9 mouse cellular contexts compared by ENCODE assay signal in genomic region chr6:67375982-67376391, GRCm38 (mm10). TPM values are rescaled to one million over a fixed set of nuclear protein-coding genes. Genes with fewer than 3 reads are reported as not detected.
DNase-seq lines count a peak whose midpoint lies in the region; ATAC-seq and TF ChIP-seq lines count a peak whose summit lies in the region.
"Had no signal": no experiment of that assay in that cellular context is flagged by ENCODE, and none has a peak within 500 bp of the region (broad histone marks: within the 10 kb centered on the region; RNA-seq: fewer than 3 reads in every experiment).

Gene Il12rb2 (minus strand): TSS chr6:67376188.

- DNase-seq in gastrocnemius, adult 2 months: peak; percentile 28
- DNase-seq in gastrocnemius, adult 18-20 months (ENCODE audit: low spot score): no peak
- peak; percentile 32 for DNase-seq in T-cell, adult 2 months (ENCODE audit: low spot score)
- peak; percentile 15 for DNase-seq in lung, postnatal 14 days
- peak; percentile 37 for DNase-seq in retina, embryonic 14.5 days (ENCODE audit: low spot score)

- ATAC-seq in forebrain, embryonic 16.5 days: no peak
- ATAC-seq in hindbrain, embryonic 16.5 days: 0 out of 2 replicates have a peak, but pooled peaks have one; percentile 52
- ATAC-seq in cerebellum, adult (ENCODE audit: insufficient number of reproducible peaks, low FRiP score, low TSS enrichment): no peak
- ATAC-seq: Patski had no signal

- 2% methylated on average over 26 of the region's 26 CpGs for WGBS in forebrain, embryonic 16.5 days
- WGBS in hindbrain, embryonic 16.5 days: 3% methylated on average over 26 of the region's 26 CpGs

- peaks cover 6% of the 10 kb centered on the region for H3K4me1 ChIP-seq in forebrain, embryonic 16.5 days (replicated peaks; ENCODE audit: control insufficient read depth, insufficient read depth, low read length)
- H3K4me1 ChIP-seq in hindbrain, embryonic 16.5 days (ENCODE audit: control insufficient read depth, insufficient read depth, low read depth, low read length): peaks cover 5% of the 10 kb centered on the region

- H3K9me3 ChIP-seq in forebrain, embryonic 16.5 days (ENCODE audit: control insufficient read depth, low read length): no peaks in the 10 kb centered on the region
- no peaks in the 10 kb centered on the region for H3K9me3 ChIP-seq in hindbrain, embryonic 16.5 days (ENCODE audit: control insufficient read depth, low read length)

- H3K4me2 ChIP-seq in forebrain, embryonic 16.5 days (ENCODE audit: low read length): peak within 1 kb of the TSS; percentile 58
- peak within 1 kb of the TSS; percentile 78 for H3K4me2 ChIP-seq in hindbrain, embryonic 16.5 days (ENCODE audit: low read length)

- H3K27ac ChIP-seq in gastrocnemius, adult 2 months: no peak within 1 kb of the TSS
- H3K27ac ChIP-seq in forebrain, embryonic 16.5 days (ENCODE audit: low read length): no peak within 1 kb of the TSS
- no peak within 1 kb of the TSS for H3K27ac ChIP-seq in hindbrain, embryonic 16.5 days (ENCODE audit: low read depth, low read length)

- H3K27me3 ChIP-seq in forebrain, embryonic 16.5 days (replicated peaks; ENCODE audit: control insufficient read depth, insufficient read depth, low read length): peaks cover 3% of the 10 kb centered on the region; the same call in 1 of the 2 replicates
- H3K27me3 ChIP-seq in hindbrain, embryonic 16.5 days (replicated peaks; ENCODE audit: control insufficient read depth, insufficient read depth, low read length): no peaks in the 10 kb centered on the region

- intact Hi-C loops in gastrocnemius, adult 2 months (cut with DNase I): no loop called here

- TF ChIP-seq CTCF in gastrocnemius, adult 2 months (IDR thresholded peaks at IDR 0.05): no peak

- no peak within 1 kb of the TSS for H3K9ac ChIP-seq in forebrain, embryonic 16.5 days (replicated peaks; ENCODE audit: low read depth, low read length)
- H3K9ac ChIP-seq in hindbrain, embryonic 16.5 days (ENCODE audit: low read depth, low read length): peak within 1 kb of the TSS; percentile 56

- H3K4me3 ChIP-seq in gastrocnemius, adult 2 months: peak within 1 kb of the TSS; percentile 38
- H3K4me3 ChIP-seq in forebrain, embryonic 16.5 days (replicated peaks; ENCODE audit: low read length): peak within 1 kb of the TSS; percentile 32
- peak within 1 kb of the TSS; percentile 42 for H3K4me3 ChIP-seq in hindbrain, embryonic 16.5 days (ENCODE audit: low read length)

- H3K36me3 ChIP-seq in forebrain, embryonic 16.5 days (ENCODE audit: control insufficient read depth, insufficient read depth): no peaks in the 10 kb centered on the region
- no peaks in the 10 kb centered on the region for H3K36me3 ChIP-seq in hindbrain, embryonic 16.5 days (ENCODE audit: control insufficient read depth, insufficient read depth, low read length)

RNA-seq across cellular contexts. Expression of gene Il12rb2, which starts in this region (rescaled TPM):
- total RNA-seq in gastrocnemius, adult 2 months (2021): not detected
- under 1 TPM in 1 of 2 experiments, not detected in 1; 0.07 TPM for total RNA-seq in gastrocnemius, adult 18-20 months (2021)
- 0.09 TPM in 1 of 2 replicates, not detected in the other for polyA plus RNA-seq in forebrain, embryonic 16.5 days (2015; fragmentation: Nextera tagmentation; extraction: Ambion mirVana)
- 0.08 and 0.10 TPM in 2 replicates for polyA plus RNA-seq in hindbrain, embryonic 16.5 days (2015; fragmentation: Nextera tagmentation; extraction: Ambion mirVana)
- polyA plus RNA-seq: Patski had no signal

Comparison
In these comparisons a context has a peak if more than half of its experiments do, and no peak if none do; other contexts are left out.
1. Peak in DNase-seq and H3K4me3 ChIP-seq in gastrocnemius, adult 2 months; RNA of the gene not detected or under 1 TPM.
2. Peak in ATAC-seq, H3K4me3 ChIP-seq, H3K9ac ChIP-seq and H3K4me2 ChIP-seq in hindbrain, embryonic 16.5 days; RNA of the gene not detected or under 1 TPM.